Mouse (Mus musculus) neural tube, embryonic 10.5 days (tissue): Measurements from ENCODE around the gene 1700092M07Rik.
"Not testable (repeated sequence)": the region's sequence is repeated elsewhere in the genome, so short reads cannot be mapped to it uniquely, and the experiment has no call there.

Experiments
- DNase-seq: peaks from one replicate; pipeline ENCODE4 v3.0.0-alpha.2; 2017; ENCODE audit warnings: low spot score; ENCODE audit errors: extremely low spot score

1700092M07Rik gene

DNA sequence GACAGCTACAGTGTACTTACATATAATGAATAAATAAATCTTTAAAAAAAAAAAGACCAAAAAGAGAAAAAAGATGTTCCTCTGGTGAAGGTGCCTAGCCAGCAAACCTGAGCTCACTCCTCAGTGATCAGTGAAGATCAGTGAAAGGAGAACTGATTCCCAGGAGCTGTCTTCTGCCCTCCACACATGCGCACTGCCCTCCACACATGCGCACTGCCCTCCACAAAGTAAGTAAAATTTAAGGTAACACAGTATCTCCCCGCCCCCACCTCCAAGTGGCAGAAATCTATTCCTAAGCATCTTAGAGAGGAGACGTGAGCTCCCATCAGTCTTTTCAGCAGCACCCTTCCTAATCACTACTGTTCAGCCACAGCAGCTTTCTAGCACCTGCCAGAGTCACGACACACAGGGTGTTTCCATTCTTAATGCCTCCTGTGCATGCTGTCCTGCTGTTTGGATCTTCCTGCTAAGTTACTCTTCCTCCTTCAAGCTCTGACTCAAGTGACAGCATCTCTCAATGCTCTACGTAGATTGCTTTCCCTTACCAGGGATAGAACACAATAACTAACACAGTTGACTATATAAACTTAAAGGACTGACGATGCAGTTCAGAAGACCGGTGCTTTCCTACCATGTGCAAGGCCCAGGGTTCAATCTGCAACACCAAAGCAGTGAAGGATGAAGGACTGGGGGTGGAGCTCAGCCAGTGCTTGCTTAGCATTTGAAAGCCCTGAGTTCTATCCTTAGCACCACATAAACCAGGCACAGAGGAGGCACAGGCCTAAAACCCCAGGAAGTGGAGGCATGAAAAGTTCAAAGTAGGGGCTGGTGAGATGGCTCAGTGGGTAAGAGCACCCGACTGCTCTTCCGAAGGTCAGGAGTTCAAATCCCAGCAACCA is 24.4 kb upstream of the 1700092M07Rik start:
- DNase-seq, result no peak

DNA sequence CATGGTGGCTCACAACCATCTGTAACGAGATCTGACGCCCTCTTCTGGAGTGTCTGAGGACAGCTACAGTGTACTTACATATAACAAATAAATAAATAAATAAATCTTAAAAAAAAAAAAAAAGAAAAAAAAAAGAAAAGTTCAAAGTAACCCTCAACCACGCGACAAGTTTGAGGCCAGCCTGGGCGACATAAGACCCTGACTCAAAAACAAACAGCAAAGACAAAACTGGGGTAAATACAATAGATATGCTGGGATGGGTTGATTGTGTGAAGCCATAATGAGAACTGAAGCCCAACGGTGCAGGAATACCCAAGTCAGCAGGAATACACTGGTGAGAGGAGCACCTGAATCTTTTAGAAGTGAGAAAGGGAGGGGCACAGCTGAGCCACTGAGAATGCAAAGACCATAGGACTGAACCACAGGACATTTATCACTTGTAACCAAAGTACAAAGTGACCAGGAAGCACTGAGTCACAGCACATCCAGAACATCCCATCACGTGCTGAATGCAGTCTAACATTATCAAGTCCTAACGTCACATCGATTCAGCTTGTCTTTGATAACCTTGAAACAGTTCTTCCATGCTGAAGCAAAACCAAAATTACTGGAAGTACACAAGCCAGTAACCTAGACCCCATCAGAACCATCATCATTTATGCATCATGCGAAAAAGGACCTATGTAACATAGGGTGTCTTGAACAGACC is 23.6 kb upstream of the 1700092M07Rik start:
- DNase-seq, result no peak

- peak; percentile 48 for DNase-seq
These were observed 22.2 kb upstream of the 1700092M07Rik start for GRCm38 (mm10) chr19:8718357-8718756.

DNA sequence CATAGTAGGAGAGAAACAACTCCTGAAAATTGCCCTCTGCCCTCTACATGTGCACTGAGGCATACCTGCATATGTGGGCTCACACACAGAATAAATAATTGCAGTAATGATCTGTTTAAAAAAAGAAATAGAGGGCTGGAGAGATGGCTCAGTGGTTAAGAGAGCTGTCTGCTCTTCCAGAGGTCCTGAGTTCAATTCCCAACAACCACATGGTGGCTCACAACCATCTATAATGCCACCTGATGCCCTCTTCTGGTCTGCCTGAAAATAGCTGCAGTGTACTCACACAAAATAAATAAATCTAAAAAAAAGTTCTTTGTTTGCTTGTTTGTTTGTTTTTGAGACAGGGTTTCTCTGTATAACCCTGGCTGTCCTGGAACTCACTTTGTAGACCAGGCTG is 21.5 kb upstream of the 1700092M07Rik start:
- not testable (repeated sequence) for DNase-seq

DNA sequence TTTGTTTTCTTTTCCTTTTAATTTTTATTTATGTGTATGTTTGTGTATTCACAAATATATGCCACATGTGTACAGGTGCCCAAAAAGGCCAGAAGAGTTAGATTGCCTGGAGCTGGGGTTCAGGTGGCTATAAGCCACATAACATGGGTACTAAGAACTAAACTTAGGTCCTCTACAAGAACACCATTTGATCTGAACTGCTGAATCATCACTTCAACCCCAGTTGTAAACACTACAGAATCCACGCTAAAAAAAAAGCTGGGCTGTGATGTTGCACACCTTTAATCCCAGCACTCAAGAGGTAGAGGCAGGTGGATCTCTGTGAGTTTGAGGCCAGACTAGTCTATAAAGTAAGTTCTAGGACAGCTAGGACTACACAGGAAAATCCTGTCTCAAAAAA is 19.1 kb upstream of the 1700092M07Rik start:
- DNase-seq, result no peak

GRCm38 (mm10) chr19:8722021-8722420 is 18.5 kb upstream of the 1700092M07Rik start:
- no peak for DNase-seq

GRCm38 (mm10) chr19:8722559-8722906 is 18.0 kb upstream of the 1700092M07Rik start:
- DNase-seq, result no peak

DNA sequence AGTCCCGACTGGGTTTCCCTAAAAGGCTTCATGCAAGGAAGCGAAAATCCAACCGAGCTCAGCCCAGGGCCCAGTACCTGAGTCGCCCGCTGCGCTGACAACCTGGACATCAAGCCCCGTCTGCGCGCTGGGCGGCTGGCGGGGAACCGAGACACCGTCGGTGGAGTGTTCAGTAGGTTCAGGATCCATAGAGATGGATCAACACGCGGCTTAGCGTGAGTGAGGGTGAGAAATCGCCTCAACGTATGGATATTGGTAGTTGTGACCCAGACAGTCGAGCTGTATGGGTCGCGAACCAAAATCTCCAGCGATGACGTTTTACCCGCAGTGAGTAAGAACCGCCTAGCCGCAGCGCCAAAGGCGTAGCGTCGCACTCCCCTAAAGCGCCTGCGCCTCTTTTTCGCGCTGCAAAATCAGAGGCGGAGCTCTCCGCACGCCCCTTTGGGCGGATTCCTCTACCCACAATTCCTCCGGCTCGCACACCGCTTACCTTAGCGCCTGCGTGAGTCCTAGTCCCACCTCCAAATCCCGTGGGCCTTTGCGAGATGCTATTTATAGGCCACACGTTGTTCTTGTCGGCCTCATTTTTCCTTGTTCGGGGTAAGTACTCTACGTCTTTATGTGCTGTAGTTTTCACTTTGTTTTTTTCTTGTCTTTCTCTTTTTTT is 17.5 kb upstream of the 1700092M07Rik start, which contains the start of gene Slc3a2:
Gene Slc3a2, minus strand, starts transcription at position 463 of the 667 bp plus-strand sequence.
- DNase-seq, result peak; percentile 93

DNA sequence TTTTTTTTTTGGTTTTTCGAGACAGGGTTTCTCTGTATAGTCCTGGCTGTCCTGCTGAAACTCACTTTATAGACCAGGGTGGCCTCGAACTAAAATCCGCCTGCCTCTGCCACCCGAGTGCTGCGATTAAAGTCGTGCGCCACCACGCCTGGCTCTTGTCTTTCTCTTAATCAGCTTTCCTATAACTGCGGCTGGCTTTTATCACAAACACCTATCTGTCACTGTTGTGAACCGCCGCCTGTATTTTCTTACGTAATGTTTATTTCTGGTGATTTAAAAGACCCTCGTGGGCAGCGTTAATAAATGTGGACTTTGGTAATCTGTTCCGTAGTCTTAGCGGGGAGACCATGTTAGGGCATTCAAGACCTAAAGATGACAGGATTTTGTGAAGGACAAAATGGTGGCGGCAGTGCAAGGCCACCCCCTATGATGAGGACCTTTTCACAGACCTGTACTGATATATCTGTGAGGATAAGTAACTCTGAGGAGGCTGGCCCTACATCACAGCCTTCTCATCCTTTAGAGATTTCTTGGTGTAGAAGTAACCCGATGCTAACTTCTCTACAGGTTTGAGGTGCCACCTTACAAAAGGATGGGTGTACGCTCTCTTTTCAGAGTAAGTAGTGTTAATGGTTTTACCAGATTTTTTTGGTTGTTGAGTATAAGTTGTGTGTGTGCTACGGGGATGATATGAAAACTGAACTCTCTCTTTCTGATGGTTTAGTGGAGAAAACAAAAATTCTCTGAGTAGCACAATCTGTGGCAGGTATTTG is 16.8 kb upstream of the 1700092M07Rik start:
- peak; percentile 45 for DNase-seq

DNA sequence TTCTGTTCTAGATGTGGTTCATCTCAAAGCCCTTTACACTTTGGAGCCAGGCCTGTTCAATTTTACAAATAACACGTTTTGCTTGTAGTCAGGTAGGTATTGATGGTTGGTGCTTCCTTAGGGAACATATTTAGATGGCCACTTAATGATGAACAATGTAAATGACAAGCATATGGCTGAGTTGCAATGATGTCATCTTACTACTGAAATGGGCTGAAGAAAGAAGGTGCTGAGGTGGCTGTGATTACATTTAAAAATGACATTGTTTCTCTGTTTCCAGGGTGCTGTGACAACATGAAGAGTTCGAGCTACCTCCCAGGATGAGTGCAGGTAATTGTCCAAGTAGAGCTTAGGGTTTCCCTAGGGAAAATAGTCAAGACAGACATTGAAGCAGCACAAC is 16.1 kb upstream of the 1700092M07Rik start:
- DNase-seq, result no peak

DNA sequence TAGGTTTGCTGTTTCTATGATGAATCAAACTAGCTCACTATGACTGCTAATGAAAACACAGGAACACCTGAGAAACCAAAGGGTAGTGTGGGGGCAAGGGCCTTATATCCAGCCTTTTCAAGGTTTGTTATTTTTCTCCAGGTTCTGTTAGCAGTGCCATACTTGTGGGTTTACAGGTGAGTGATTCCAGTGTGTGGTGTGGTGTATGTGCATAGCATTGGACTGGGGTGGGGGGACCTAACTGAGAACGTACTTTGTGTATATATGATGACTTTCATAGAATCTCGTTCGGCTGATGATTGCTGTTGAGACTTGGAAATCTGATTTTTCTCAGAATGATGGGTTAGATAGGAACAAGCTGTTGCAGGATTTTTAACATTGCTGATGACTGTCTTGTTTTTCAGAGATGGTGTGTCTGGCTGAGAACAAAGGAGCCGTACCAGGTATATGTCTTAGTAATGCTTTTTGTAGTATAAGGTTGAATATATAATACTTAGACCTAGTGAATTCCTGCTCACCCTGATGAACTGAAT is 15.4 kb upstream of the 1700092M07Rik start:
- no peak for DNase-seq

- DNase-seq, result no peak
These were observed 13.7 kb upstream of the 1700092M07Rik start for GRCm38 (mm10) chr19:8726609-8727390.

- DNase-seq, result no peak
These were observed 12.9 kb upstream of the 1700092M07Rik start for GRCm38 (mm10) chr19:8727495-8728114.

DNA sequence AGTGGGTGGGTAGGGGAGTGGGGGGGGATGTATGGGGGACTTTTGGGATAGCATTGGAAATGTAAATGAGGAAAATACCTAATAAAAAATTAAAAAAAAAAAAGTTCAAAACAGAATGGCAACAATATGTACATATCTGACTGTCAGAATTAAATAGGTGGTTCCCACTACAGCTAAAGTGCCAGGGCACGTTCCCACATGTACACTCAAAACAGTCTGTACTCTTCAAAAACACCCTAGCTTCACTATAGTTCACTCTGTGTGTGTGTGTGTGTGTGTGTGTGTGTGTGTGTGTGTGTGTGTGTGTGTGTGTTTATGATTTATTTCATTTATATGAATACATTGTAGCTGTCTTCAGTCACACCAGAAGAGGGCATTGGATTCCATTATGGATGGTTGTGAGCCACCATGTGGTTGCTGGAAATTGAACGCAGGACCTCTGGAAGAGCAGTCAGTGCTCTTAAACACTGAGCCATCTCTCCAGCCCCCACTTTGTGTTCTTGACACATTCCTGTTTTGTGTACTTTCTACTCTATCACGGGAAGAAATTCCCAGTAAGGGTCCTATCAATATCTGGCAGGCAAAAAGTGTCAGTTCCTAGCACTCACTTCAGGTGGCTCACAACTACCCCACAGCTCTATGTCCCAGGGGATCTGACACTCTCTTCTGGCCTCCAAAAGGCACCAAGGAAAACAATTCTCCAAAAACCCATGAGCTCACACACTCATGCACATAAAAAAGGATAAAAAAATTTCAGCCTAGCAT is 12.0 kb upstream of the 1700092M07Rik start:
- DNase-seq, result not testable (repeated sequence)

- no peak for DNase-seq
These were observed 6.2 kb upstream of the 1700092M07Rik start for GRCm38 (mm10) chr19:8734334-8734733.

DNA sequence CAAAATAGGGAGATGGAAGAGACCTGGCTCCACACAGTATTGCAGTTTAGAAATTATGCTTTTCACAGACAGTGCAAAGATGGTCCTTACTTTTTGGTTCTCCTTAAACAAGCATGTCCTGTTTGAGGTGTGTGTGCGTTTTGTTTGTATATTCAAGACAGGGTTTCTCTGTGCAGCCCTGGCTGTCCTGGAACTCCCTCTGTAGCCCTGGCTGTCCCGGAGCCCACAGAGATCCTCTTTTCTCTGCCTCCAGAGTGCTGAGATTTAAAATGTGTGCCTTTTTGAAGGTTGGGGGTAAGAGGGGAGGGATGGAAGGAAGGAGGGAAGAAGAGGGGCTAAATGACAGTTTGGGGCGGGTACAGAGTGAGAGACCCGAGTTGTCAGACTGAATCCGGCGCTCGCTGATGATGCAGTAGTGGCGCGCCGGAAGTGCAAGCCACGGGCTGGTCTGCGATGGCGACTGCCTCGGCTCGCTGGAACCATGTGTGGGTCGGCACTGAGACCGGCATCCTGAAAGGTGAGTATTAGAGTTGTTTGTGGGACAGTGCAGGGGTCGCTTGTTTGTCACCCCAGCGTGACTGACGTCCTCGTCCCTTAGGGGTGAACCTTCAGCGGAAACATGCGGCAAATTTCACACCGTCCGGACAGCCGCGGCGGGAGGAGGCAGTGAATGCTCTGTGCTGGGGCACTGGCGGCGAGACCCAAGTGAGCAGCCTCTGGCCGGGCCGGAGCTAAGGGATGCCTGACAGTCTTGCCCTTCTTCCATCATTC is 4.9 kb upstream of the 1700092M07Rik start, which contains the start of gene Wdr74:
Gene Wdr74, plus strand, starts transcription at position 439 of the 771 bp plus-strand sequence.
- peak; percentile 92 for DNase-seq

GRCm38 (mm10) chr19:8736160-8736467 is 4.4 kb upstream of the 1700092M07Rik start:
- DNase-seq, result no peak

GRCm38 (mm10) chr19:8738911-8739310 is 1.6 kb upstream of the 1700092M07Rik start:
- no peak for DNase-seq
